ENCODE assay signal across 14 mouse cellular contexts in genomic region chr5:37252101-37252804, GRCm38 (mm10). TPM values are rescaled to one million over a fixed set of nuclear protein-coding genes. Genes with fewer than 3 reads are reported as not detected.
DNase-seq lines count a peak whose midpoint lies in the region.
"Had no signal": no experiment of that assay in that cellular context is flagged by ENCODE, and none has a peak within 500 bp of the region (broad histone marks: within the 10 kb centered on the region; RNA-seq: fewer than 3 reads in every experiment).

No protein-coding gene starts in this region.

- intact Hi-C loops in left cerebral cortex, postnatal 10 days (cut with DNase I): no loop called here

- DNase-seq in left cerebral cortex, adult 18-20 months (ENCODE audit: low spot score in 2 of 2): peak; percentile 60 to 68
- no peak for DNase-seq in left cerebral cortex, postnatal 10 days (ENCODE audit: extremely low spot score in 1 of 2, low spot score in 2 of 2)
- peak; percentile 85 for DNase-seq in right cerebral cortex, adult 18-20 months
- no peak for DNase-seq in right cerebral cortex, postnatal 14 days
- peak; percentile 91 for DNase-seq in brain, adult 2 months (ENCODE audit: low read depth, low spot score)
- no peak for DNase-seq in spleen, postnatal 14 days (ENCODE audit: low spot score in 2 of 2)
- DNase-seq: adrenal gland, adult 2 months; adrenal gland, postnatal 25 days; cerebellum, adult 2 months; cerebellum, postnatal 10 days; forebrain, postnatal 0 days; gastrocnemius, postnatal 36 days; heart, adult 11 months; heart, postnatal 36 days had no signal

RNA-seq across cellular contexts. Expression of gene Crmp1, which starts 10.5 kb away (rescaled TPM):
- 100 to 1,000 TPM; 164 to 181 TPM for total RNA-seq in left cerebral cortex, adult 18-20 months (2021)
- 100 to 1,000 TPM; 780 to 841 TPM for total RNA-seq in left cerebral cortex, postnatal 10 days (2021)

Comparison
In these comparisons a context has a peak if more than half of its experiments do, and no peak if none do; other contexts are left out.
1. DNase-seq: peak in left cerebral cortex, adult 18-20 months (2 of 2), right cerebral cortex, adult 18-20 months (single experiment) and brain, adult 2 months (single experiment); none in left cerebral cortex, postnatal 10 days (0 of 2), right cerebral cortex, postnatal 14 days (single experiment) and spleen, postnatal 14 days (0 of 2).
2. RNA of gene Crmp1, which starts 10.5 kb away (total RNA-seq): 780 to 841 TPM in left cerebral cortex, postnatal 10 days; 164 to 181 TPM in left cerebral cortex, adult 18-20 months; every median in the first group is over 4 times any median in the second.